Mouse (Mus musculus): ENCODE results near the gene Borcs5. TPM values are rescaled to one million over a fixed set of nuclear protein-coding genes. Genes with fewer than 3 reads are reported as not detected.
"Not testable (repeated sequence)": the region's sequence is repeated elsewhere in the genome, so short reads cannot be mapped to it uniquely, and the experiment has no call there.

Gene Borcs5
- polyA plus RNA-seq, 1 experiment from 2014 or later = 15.4 TPM

DNA sequence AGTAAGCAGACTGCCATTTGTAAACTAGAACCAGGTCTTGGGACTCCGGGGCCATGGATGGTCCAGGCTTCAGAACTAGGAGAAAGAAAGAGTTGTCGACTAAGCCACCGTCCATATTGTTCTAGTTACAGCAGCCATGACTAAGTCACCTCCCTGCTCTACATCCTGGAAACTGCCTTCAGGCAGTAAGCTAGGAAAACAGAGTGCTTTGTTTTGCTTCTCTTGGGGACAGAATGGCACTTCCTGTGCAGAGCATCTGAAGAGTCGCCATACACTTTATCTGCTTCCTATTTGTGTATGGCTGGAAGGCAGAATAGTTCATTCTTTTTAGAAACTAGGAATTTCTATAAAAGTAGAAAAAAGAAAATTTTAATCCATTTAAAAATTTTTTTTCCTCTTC lies 17.2 kb downstream of the Borcs5 start:
- H3K9ac ChIP-seq = no peak overlapping the region
- no peak for ATAC-seq
- no peak overlapping the region for H3K27ac ChIP-seq
- no peak overlapping the region for H3K4me3 ChIP-seq (replicated peaks)
- no peaks in the 10 kb centered on the region for H3K4me1 ChIP-seq (replicated peaks)
- H3K9me3 ChIP-seq = no peaks in the 10 kb centered on the region
- H3K27me3 ChIP-seq (replicated peaks) = no peaks in the 10 kb centered on the region
- no peak overlapping the region for H3K4me2 ChIP-seq (replicated peaks)
- WGBS = 78% methylated on average over 4 of the region's 4 CpGs
- no peaks in the 10 kb centered on the region for H3K36me3 ChIP-seq

DNA sequence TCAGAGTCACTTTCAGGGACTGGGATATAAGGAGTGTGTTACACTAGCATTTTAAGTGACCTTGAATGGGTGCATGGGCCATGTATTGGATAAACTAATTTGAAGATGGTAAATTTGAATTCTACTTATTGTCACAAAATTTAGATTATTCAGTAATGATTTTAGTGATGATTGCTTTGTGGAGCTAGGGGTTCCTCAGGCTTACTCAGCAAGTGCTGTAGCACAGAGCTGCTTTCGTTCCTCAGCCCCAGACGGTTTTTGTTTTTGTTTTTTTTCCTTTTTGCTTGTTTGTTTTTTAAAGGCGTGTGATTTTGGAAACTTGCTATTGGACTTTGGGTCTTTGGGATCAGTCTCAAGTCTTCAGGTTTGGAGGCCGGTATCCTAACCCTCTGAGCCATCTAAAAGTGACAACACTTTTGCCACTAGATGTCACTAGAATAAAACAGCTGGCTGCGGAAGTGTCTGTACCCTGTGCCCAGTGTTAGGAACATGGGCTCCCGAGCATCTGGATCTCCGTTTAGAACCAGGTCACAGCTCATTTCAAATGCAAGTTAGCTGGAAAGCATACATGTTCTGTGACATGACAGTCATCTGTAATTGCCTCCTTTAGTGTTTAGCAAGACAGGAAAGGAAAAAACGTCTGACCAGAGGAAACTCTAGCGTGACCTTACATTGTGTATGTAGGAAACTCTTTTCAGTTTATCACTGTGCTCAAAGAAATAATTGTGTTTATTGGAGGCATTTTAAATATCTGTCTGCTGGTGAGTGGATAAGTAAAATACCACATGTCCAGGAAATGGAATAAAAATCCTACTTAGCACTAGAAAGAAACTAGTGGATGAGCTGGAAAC lies 20.0 kb downstream of the Borcs5 start:
- Histone ChIP-seq H3K4me2 (replicated peaks) (no peak overlapping the region), H3K27me3 (replicated peaks) (no peaks in the 10 kb centered on the region), H3K27ac (no peak overlapping the region), H3K36me3 (no peaks in the 10 kb centered on the region), H3K9ac (no peak overlapping the region), H3K9me3 (no peaks in the 10 kb centered on the region), H3K4me3 (replicated peaks) (no peak overlapping the region), H3K4me1 (replicated peaks) (no peaks in the 10 kb centered on the region)
- WGBS = 14% methylated on average over 9 of the region's 9 CpGs
- ATAC-seq = peak; percentile 81

DNA sequence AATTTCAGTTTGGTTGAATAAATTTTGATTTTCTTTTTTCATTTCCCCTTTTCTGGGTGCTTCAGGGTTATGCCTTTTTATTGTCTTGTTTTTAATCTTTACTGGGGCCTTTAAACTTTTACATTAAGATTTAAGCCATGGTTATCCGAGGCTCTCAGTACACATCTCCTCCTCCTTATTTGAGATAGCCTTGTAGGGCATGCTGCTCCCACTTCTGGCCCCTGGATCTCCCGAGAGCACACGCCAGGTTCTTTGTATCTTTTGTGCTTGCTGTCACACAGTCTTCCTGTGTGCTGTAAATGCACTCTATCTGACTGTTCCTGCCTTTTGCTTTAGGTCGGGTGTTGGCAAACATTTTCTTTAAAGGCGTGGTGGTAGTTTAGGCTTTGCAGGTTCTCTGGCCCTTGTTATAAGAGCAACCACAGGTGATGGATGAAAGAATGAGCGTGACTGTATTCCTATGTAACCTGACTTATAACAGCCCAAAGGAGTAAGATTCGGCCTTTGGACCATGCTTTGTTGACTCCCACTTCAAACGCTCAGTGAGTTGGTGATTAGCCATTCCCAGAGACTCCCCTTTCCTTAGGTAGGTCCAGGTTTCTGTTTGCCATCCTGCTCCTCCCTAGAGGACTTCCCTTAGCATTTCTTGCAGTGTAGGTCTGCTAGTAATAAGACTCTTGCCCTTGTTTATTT lies 21.6 kb downstream of the Borcs5 start:
- WGBS = 56% methylated on average over 8 of the region's 8 CpGs
- Histone ChIP-seq H3K4me1 (replicated peaks) (no peaks in the 10 kb centered on the region), H3K4me3 (replicated peaks) (no peak overlapping the region), H3K9ac (no peak overlapping the region), H3K27ac (peak overlapping the region; percentile 51), H3K4me2 (replicated peaks) (no peak overlapping the region; the same call in 1 of the 2 replicates), H3K36me3 (no peaks in the 10 kb centered on the region), H3K27me3 (replicated peaks) (no peaks in the 10 kb centered on the region), H3K9me3 (no peaks in the 10 kb centered on the region)
- ATAC-seq = peak; percentile 81

DNA sequence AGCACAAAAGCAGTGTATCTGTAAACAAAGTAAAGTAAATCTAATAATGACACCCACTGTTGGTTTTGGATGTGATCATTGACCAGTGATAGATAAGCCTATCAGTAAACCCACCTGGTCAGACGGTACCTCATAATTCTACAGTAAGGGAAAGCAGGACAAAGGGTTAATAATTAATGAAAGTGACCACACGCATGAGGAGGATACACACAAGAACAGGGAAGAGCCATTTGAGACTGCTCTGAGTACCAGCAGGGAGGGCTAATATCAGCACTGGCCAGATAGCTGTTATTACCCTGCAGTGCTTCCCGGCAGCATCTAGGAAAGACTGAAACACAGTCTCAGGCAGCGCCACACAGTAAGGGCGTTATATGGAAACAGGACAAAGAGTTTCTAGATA lies 25.3 kb downstream of the Borcs5 start:
- 47% methylated on average over 5 of the region's 5 CpGs for WGBS
- no peaks in the 10 kb centered on the region for H3K9me3 ChIP-seq
- 0 out of 2 replicates have a peak, but pooled peaks cover 3% of the 10 kb centered on the region for H3K4me1 ChIP-seq (replicated peaks)
- no peak overlapping the region for H3K4me2 ChIP-seq (replicated peaks)
- no peak overlapping the region for H3K4me3 ChIP-seq (replicated peaks)
- no peaks in the 10 kb centered on the region for H3K27me3 ChIP-seq (replicated peaks)
- no peaks in the 10 kb centered on the region for H3K36me3 ChIP-seq
- no peak overlapping the region for H3K9ac ChIP-seq
- no peak overlapping the region for H3K27ac ChIP-seq
- ATAC-seq = peak; percentile 76

DNA sequence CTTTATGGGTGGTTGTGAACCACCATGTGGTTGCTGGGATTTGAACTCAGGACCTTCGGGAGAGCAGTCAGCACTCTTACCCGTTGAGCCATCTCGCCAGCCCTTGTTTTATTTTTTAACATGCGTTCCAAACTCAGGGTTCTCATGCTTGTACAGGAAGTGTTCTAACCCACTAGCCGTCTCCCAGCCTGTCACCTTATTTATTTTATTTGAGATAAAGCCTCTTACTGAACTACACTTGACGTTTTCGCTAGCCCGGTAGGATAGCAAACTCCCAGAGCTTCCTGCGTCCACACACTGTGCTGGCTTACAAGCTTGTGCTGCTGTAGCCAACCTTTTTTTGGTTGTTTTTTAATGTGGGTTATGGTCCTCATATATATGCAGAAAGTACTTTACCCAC lies 26.5 kb downstream of the Borcs5 start:
- 68% methylated on average over 9 of the region's 9 CpGs for WGBS
- 0 out of 2 replicates have a peak, but pooled peaks cover 3% of the 10 kb centered on the region for H3K4me1 ChIP-seq (replicated peaks)
- no peaks in the 10 kb centered on the region for H3K27me3 ChIP-seq (replicated peaks)
- no peak overlapping the region for H3K4me3 ChIP-seq (replicated peaks)
- no peak overlapping the region for H3K27ac ChIP-seq
- no peak for ATAC-seq
- no peak overlapping the region for H3K4me2 ChIP-seq (replicated peaks)
- no peaks in the 10 kb centered on the region for H3K36me3 ChIP-seq
- no peaks in the 10 kb centered on the region for H3K9me3 ChIP-seq
- no peak overlapping the region for H3K9ac ChIP-seq

DNA sequence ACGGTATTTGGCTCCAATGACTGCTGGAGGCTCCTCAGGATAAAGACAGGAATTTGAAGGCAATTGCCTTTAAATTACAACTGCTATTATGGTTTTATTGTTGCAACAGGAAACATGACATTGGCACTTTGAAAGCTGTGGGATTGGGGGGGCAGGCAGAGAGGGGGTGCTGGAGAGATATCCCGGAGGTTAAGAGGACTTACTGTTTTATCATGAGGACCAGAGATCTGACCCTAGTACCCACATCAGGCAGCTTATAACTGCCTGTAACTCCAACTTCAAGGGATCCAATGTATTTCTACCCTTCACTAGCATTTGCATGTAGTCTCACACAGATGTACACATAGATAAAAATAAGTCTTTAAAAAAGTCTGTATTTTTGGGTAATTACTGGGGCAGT lies 29.2 kb downstream of the Borcs5 start:
- ATAC-seq = no peak
- Histone ChIP-seq H3K4me1 (replicated peaks) (peaks cover 8% of the 10 kb centered on the region), H3K36me3 (no peaks in the 10 kb centered on the region), H3K4me3 (replicated peaks) (no peak overlapping the region), H3K4me2 (replicated peaks) (no peak overlapping the region), H3K9ac (no peak overlapping the region), H3K27me3 (replicated peaks) (no peaks in the 10 kb centered on the region), H3K27ac (no peak overlapping the region), H3K9me3 (no peaks in the 10 kb centered on the region)
- WGBS = 66% methylated on average over 2 of the region's 2 CpGs

DNA sequence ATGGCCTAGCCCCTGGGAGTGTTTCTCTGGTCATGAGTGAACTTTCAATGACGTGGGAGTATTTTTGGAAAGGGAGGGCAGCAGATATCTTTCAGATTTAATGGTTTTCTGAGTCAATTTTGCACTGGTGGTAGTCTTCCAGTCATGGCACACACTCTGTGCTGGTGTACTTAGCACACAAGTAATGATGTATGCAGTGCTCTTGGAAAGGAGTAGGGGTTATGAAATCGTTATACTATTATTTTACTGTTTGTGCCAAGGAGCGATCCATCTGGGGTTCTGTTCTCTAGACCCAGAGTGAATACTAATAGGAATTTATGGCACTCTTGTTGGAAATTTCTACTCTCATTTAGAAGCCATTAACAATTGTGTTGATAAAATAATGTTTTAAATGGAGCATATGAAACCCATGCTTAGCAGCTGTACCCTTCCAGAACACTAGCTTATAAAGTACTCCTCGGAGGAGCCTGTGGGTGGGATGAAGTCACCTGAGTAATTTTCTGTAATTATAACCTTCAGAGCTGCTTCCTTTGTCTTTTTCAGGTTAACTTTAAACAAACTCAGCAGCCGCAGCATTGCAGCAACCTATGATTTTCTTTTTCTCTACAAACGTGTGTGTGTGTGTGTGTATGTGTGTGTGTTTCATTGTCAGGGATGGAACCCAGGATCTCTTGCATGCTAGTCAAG lies 30.0 kb downstream of the Borcs5 start:
- Histone ChIP-seq H3K36me3 (no peaks in the 10 kb centered on the region), H3K4me3 (replicated peaks) (no peak overlapping the region), H3K27me3 (replicated peaks) (no peaks in the 10 kb centered on the region), H3K9me3 (no peaks in the 10 kb centered on the region), H3K4me2 (replicated peaks) (no peak overlapping the region), H3K4me1 (replicated peaks) (peaks cover 8% of the 10 kb centered on the region), H3K27ac (no peak overlapping the region), H3K9ac (no peak overlapping the region)
- ATAC-seq = no peak
- 73% methylated on average over 6 of the region's 6 CpGs for WGBS

DNA sequence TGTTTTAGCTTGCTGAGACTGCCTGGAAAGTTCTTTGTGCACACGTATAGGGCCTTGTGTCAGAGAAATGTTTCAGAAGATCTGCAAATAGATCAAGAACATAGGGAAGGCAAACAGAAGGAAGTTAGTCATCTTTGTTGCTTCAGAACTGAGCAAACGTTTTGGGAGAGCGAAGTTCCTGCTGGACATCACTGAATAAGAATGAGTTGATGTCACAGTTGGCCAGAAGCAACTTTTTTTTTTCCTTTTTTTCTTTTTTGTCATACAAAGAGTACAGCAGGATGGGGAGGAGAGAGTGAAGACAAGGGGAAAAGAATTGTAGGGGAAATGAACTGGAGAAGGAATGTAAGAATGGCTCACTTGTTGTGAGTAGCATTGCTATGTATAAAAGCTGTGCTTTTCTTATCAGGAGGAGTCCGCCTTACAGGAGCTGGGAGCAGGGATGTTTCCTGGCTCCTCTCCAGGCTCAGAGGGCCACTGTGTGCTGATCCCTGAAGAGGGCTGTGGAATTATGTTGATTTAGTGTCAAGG lies 31.6 kb downstream of the Borcs5 start:
- Histone ChIP-seq H3K4me2 (replicated peaks) (no peak overlapping the region), H3K27me3 (replicated peaks) (no peaks in the 10 kb centered on the region), H3K4me3 (replicated peaks) (no peak overlapping the region), H3K27ac (0 out of 2 replicates have a peak overlapping the region, but pooled peaks have one; percentile 17), H3K9me3 (no peaks in the 10 kb centered on the region), H3K4me1 (replicated peaks) (peaks cover 8% of the 10 kb centered on the region), H3K36me3 (no peaks in the 10 kb centered on the region), H3K9ac (no peak overlapping the region)
- WGBS = 27% methylated on average over 4 of the region's 4 CpGs
- ATAC-seq = peak; percentile 64

DNA sequence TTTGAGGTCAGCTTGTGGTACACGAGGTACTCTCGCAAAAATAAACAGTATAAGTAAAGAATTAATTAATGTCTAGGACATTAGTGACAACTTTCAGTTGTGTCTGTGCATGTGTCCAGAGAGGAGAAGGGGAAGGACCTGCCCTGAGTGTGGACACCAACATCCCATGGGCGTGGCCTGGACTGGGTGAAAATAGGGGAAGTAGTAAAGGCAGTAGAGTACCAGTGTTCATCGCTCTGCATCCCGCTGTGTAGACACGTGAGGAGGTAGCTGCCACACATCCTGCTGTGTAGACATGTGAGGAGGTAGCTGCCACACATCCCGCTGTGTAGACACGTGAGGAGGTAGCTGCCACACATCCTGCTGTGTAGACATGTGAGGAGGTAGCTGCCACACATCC lies 34.4 kb downstream of the Borcs5 start:
- ATAC-seq; H3K27ac ChIP-seq; H3K4me1 ChIP-seq (replicated peaks); H3K9me3 ChIP-seq; H3K4me2 ChIP-seq (replicated peaks); H3K36me3 ChIP-seq; H3K4me3 ChIP-seq (replicated peaks); H3K27me3 ChIP-seq (replicated peaks); H3K9ac ChIP-seq: not testable (repeated sequence)
- WGBS = 85% methylated on average over 8 of the region's 8 CpGs

DNA sequence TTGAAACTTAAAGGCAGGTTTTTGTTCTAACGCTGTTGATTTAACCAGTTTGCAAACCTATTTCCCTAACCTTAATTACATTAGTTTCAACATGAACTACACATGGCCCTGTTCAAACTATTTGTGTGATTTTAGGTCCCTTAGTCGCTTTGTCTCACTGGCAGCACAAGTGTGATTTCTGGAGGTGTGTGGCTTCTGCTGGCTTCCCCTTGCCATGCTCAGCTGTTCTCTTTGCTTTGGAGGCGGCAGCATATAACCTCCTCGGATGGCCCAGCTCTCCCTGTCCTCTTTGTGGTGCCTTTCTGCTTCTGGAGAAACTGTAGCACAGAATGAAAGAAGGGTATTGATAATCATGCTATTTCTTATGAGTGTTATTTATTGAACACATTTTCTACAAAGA lies 38.2 kb downstream of the Borcs5 start:
- H3K36me3 ChIP-seq = no peaks in the 10 kb centered on the region
- no peak overlapping the region for H3K4me2 ChIP-seq (replicated peaks)
- H3K27me3 ChIP-seq (replicated peaks) = no peaks in the 10 kb centered on the region
- 52% methylated on average over 4 of the region's 4 CpGs for WGBS
- H3K4me1 ChIP-seq (replicated peaks) = no peaks in the 10 kb centered on the region
- peak overlapping the region; percentile 32; the same call in 1 of the 2 replicates for H3K27ac ChIP-seq
- H3K9ac ChIP-seq = no peak overlapping the region
- H3K9me3 ChIP-seq = no peaks in the 10 kb centered on the region
- H3K4me3 ChIP-seq (replicated peaks) = no peak overlapping the region
- ATAC-seq = peak; percentile 41

DNA sequence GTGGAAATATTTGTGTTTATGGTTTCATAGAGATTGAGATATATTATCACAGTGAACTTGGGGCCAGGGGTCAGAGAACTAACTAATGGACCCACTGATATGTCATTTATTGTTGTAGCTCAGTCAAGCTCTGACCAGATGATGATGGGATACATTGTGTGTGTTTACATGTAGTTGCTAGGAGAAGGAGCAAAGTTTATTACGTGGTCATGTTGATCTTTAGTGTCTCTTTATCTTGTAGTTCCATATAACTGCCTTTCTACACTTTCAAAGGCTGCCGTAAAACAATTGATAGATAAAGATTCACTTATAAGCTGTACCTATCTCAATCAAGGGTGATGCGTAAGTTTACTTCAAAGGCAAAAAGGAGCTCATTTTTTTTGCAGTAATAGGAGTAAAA lies 38.7 kb downstream of the Borcs5 start:
- H3K9ac ChIP-seq = no peak overlapping the region
- no peak overlapping the region for H3K4me3 ChIP-seq (replicated peaks)
- H3K9me3 ChIP-seq = no peaks in the 10 kb centered on the region
- peak; percentile 96 for ATAC-seq
- WGBS = 53% methylated on average over 3 of the region's 3 CpGs
- no peaks in the 10 kb centered on the region for H3K36me3 ChIP-seq
- H3K4me2 ChIP-seq (replicated peaks) = no peak overlapping the region
- no peaks in the 10 kb centered on the region for H3K4me1 ChIP-seq (replicated peaks)
- H3K27me3 ChIP-seq (replicated peaks) = no peaks in the 10 kb centered on the region
- 0 out of 2 replicates have a peak overlapping the region, but pooled peaks have one; percentile 32 for H3K27ac ChIP-seq

DNA sequence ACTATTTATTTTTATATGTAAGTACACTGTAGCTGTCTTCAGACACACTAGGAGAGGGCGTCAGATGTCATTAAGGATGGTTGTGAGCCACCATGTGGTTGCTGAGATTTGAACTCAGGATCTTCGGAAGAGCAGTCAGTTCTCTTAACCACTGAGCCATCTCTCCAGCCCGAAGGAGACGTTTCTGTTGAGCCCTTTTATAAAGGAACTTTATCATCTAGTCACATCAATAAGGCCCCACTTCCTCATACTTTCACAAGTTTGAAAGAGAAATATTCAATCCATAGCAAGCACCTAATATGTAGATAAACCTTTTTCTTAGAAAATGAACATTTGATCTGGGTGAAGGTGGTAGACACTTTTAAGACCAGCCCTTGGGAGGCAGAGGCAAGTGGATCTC lies 40.0 kb downstream of the Borcs5 start:
- H3K4me1 ChIP-seq (replicated peaks); H3K27me3 ChIP-seq (replicated peaks); H3K27ac ChIP-seq; H3K36me3 ChIP-seq; H3K4me3 ChIP-seq (replicated peaks); H3K4me2 ChIP-seq (replicated peaks); ATAC-seq; H3K9ac ChIP-seq; H3K9me3 ChIP-seq: not testable (repeated sequence)
- 80% methylated on average over 4 of the region's 4 CpGs for whole genome bisulfite sequencing
